Mouse (Mus musculus): Measurements from ENCODE around the gene Ctns.

The Ctns gene

GRCm38 (mm10) chr11:73193047-73193446, 5.8 kb downstream of the Ctns start:
- DNase-seq, result no peak

DNA sequence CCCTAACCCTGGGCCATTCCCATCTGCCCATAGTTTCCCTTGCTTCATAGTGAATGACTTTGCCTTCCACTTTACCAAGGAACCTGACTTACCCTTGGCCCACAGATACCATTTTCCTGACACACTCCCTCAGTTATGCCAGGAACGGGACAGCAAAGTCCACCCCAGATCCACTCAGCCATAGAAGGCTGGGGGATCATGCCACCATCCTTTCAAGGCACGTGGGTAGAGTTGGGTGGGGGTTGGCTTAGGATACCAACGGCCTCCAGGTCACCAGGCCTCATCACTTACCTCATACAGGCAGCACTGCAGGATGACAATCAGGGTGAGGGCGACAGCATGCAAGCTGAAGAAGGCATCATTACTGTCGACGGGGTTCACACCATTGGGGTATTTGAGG, 11.6 kb downstream of the Ctns start:
- peak; percentile 62 to 66 for DNase-seq

DNA sequence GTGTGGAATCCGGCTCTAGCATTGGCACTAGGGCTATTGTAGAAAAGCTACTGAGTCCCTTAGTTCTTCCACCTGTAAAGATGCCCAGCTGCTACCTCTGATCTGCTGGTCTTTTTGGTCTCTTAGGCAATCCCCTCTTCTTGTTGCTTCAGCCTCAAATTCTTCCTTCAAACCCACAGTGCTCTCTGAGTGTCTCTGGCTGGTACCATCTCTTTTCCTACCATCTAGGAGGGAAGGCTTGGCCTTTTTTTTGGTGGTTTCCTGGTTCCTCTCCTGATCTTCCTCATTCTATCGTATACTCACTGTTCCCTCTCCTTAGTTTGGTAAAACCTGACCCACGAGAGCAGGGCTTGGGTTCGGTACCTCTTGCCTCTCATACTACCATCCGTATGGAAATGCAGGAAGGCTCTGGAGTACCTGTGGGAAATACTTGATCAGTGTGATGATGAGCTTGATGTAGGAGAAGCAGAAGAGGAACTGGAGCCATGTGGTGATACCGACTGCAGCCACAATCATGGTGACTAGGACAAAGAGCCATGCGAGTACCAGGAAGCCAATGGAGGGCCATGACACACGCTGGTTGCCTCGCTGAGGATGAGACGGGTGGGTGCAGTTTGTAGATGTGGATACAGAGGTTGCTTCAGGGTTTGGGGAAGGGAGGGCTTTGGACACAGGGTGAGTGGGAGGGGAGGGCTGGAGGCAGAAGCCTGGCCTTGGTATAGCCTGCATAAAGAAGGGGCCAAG, 12.8 kb downstream of the Ctns start:
- DNase-seq, result no peak

DNA sequence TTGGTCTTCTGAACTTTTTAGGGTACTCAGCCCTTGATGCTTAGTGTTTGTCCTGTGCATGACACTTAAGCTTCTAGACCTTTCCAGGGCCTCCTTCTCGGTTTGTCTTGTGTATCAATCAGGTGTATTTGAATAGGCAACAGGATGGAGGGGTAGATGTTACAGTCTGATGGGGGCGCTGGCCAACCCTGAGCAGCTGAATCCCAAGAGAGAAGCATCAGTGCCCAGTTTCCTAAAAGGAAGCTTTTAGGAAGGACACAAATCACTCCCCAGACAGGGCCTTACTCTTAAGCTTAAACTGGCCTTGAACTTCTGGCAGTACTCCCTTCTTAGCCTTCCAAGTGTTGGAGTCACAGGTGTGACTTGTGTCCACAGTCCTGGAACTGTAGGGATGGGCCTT, 20.9 kb downstream of the Ctns start:
- peak; percentile 26 to 34 for DNase-seq

DNA sequence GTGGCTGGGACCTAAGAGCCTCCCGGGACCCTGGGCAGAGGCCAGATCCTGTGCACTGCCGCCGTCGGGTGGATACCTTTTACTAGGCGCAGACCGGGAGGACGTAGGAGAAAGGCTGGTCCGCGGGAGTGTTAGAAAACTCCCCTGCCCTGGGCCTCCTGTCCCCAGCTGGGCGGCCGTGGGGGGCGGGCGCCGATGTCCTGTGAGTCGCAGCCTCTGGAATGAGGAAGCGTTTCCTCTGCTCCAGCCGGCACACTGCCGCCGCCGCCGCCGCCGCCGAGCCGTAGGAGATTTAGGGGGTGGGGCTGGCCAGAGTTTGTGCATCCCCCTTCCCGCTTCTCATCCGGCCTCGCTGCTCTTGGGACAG, 21.4 kb downstream of the Ctns start:
- DNase-seq, result peak; percentile 86 to 90

GRCm38 (mm10) chr11:73176608-73177508, 22.0 kb downstream of the Ctns start, which contains the start of the genes Emc6 and Tax1bp3:
Gene Emc6 (minus strand): TSS chr11:73177037.
Gene Tax1bp3 (plus strand): TSS chr11:73177083.
- peak; percentile 98 for DNase-seq

DNA sequence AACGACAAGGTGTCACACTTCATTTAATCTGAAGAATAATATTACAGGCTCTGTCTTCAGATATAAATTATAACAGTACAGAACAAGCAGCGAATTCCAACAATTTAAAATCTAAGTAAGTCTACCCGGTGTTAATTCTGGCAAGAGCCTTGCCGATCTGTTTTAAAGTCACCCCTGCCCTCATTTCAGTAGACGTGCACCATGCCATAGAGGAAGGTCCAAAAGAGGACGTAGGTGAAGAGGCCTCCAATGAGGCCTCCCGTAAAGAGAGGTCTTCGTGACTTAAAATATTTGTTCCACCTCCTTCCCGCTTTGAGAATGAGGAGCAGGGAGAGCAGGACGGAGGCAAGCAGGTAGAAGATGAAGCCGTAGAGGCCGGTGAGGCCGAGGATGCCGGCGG, 22.7 kb downstream of the Ctns start:
- no peak for DNase-seq

DNA sequence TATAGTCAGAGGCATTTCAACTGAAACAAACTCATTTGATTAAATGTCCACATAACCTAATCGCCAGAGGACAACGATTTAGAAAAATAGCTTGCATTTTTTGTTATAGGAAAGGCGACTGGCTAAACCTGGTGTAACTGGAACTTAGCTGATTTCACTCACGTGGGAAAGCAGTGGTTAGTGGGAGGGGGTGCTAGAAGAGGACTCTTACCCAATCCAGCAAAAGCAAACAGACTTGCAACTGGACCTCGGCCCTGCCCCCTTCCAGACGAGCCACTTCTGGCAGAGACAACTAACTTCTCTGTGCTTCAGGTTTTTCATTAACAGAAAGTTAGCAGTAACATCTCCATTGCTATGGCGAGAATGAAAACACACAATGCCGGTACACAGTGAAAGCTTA, 23.2 kb downstream of the Ctns start:
- DNase-seq, result peak; percentile 88 to 96

DNA sequence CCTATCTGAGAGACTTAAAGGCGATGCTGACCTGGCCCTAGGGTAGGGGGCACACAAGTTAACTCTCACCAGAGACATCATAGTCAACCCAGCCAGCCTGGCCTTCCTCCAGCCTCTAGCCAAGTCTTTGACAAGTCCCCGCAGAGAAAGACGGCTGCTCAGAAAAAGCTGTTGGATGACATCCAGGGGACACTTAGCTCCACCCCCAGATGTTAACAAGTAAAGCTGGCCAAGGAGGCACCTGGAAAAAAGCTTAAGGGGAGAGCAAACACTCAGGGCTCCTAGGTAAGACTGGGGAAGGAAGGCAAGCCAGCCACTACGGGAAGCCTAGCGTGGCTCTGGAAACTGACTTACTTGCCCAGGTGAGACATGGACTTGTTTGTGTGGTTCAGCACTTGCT, 26.7 kb downstream of the Ctns start:
- DNase-seq, result peak; percentile 92 to 94

- peak; percentile 67 to 87 for DNase-seq
Measured at GRCm38 (mm10) chr11:73169231-73169630, 29.6 kb downstream of the Ctns start.

DNA sequence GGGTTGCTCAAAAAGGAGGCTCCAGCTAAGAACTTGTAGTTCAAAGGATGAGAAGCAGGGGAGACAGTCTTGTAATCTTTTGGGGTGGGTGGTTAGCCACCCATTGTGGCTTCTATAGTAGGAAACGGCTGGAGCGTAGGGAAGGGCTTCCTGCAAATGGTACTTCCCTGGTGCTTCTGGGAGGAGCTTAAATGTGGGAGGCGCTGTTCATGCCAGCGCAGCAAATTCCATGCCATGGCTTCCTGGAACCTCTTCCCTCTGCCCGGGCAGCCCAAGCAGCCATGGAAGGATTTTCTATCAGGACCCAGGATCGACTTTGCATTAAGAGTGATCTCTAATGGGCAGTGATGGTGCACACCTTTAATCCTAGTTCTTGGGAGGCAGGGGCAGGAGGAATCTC, 30.3 kb downstream of the Ctns start:
- DNase-seq, result peak; percentile 38 to 62

DNA sequence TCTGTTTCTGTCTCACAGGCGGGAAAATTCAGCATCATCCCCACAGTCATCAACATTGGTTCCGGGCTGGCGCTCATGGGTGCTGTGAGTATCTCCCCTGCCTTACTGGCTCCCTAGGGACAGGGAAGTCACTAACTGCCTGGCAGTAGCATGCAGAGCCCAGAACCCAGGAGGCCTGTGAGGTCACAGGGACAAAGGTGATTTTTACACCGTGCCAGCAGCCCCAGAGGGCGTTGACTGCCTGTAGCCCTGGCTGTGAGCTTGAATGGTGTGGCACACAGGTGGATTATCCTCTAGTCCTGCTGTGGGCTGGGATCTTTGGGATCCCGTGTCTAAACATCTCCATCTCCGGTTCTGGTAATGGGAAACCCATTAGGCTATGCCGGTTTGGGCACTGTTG, 30.8 kb downstream of the Ctns start:
- DNase-seq, result peak; percentile 64 to 70

DNA sequence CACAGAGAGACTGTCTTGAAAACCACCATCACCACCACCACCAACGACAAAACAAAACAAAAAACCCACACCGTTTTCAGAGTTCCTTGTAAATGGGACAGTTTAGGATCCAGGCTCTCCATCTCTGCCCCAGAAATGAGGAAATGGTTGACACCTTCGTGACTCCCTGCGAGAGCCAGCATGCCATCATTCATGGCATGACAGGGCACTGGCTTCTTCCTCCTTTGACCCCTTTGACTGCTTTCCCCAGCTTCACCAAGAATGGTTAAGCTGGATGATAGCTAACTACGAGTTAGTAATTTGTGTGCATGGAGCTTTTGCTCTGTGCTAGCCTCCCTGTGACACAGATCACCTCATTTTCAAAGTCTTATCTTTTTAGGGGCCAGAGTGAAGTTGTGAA, 36.6 kb downstream of the Ctns start:
- no peak for DNase-seq

- DNase-seq, result no peak
Measured at GRCm38 (mm10) chr11:73161616-73162015, 37.2 kb downstream of the Ctns start.

DNA sequence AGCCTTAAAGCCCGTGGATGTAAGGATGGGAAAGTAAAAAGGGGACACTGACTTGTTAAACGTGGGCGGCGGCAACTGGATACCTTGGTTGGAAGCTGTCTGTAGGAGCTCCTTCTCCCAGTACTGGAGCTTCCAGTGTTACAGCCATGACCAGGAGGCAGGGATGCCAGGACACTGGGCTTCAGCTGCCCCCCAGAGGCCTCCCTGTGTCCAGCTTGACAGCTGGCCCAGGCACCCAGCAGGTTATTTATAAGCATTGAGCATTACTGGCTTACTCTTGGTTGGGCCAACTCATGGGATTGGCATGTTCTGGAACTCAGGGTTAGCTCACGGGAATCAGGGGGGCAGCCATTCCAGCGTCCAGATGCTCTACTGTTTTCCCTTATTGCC, 38.0 kb downstream of the Ctns start:
- peak; percentile 53 to 62 for DNase-seq

- DNase-seq, result peak; percentile 74 to 86
Measured at GRCm38 (mm10) chr11:73159957-73160810, 38.7 kb downstream of the Ctns start, which contains the start of gene P2rx5. Gene P2rx5 (plus strand): TSS chr11:73160421.

GRCm38 (mm10) chr11:73155071-73155470, 43.8 kb downstream of the Ctns start:
- DNase-seq, result no peak

GRCm38 (mm10) chr11:73148209-73148608, 50.6 kb downstream of the Ctns start:
- DNase-seq, result no peak

- no peak for DNase-seq
Measured at GRCm38 (mm10) chr11:73146975-73147365, 51.9 kb downstream of the Ctns start.

DNA sequence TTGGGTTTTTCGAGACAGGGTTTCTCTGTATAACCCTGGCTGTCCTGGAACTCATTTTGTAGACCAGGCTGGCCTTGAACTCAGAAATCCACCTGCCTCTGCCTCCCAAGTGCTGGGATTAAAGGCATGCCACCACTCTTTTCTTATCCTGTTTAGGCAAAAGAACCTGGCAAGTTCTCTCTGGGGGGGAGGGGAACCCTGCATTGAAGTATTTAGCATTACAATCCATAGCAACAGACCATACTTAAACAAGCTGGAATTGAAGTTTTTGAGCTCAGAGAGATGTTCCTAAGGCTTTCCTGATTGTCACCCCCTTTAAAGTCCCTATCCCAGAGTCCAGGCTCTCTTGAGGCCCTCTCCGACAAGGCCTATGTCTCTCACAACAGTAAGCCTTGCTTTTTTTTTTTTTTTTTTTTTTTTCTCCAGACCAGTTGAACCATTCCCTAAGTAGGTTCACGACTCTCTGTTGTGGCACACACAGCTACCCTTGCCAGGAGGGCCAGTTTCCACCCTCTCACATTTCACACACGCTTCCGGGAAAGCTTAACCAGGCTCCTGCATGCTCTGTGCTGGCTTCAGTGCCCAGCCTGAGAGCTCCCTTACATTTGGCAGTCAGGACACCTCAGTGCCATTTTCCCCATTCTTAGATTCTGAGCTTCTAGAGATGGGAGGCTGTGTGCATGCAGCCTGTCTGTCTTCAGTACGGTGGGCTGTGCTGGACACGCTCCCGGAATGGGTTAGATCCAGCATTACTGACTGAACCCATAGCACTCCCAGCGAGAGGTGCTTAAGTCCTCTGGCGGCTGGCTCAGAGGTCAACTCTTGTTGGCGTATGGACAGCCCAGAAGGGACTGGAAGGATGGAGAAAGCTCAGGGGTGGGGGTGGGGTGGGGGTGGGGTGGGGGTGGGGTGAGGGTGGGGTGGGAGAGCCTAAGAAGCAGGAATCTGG, 52.5 kb downstream of the Ctns start:
- DNase-seq, result peak; percentile 29 to 37

- DNase-seq, result peak; percentile 44 to 69
Measured at GRCm38 (mm10) chr11:73144261-73144681, 54.6 kb downstream of the Ctns start.

Data from kidney, postnatal 36 days (tissue).